ENCODE assay signal across 1 mouse cellular context in the genomic region with DNA sequence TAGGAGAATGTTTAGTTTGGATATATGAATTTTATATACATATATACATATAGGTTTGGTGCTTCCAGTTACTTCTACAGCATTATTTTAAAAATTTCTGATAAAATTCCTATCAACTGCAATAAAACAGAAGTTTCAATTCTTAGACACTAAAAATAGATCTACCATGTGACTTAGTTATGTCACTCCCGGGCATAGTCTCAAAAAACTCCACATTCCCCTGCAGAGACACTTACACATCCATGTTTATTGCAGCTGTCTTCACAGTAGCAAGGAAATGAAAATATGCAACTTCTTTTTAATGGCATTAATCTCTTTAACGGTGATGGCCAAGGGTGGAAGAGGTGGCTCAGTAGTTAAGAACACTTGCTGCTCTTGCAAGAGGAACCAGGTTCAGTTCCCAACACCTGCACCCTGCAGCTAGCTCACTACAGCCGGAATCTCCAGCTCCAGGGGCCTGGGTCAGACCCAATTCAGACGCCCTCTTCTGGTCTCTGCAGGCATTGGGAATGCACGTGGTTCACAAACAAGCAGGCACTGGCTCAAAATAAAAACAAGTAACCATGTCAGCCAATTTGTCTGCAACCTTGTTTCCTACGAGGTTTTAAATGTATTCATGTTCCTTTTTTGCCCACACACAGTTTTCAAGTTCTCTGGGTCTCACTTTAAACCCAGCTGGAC.
A peak's percentile ranks its signal among the peaks of the same experiment; 100 is the strongest.
TF ChIP-seq lines count a peak whose summit lies in the region.

No protein-coding gene starts in this region.

TF ChIP-seq in MEL, 35 proteins besides CTCF, POLR2A, EP300 and RAD21 (continued from another document):
- TF ChIP-seq MYC (IDR thresholded peaks at IDR 0.05; ENCODE audit: low read depth, low read length): 0 out of 2 replicates have a peak, but pooled peaks have one; percentile 43
- no peak for TF ChIP-seq GATA1 (IDR thresholded peaks at IDR 0.05; ENCODE audit: low read depth, low read length)
